Mouse (Mus musculus): Measurements from ENCODE around the gene Lsmem1. TPM values are rescaled to one million over a fixed set of nuclear protein-coding genes. Genes with fewer than 3 reads are reported as not detected.

The Lsmem1 gene
- polyA plus RNA-seq (2015; fragmentation: Nextera tagmentation; extraction: Ambion mirVana) = 17.5 and 20.2 TPM in 2 replicates

DNA sequence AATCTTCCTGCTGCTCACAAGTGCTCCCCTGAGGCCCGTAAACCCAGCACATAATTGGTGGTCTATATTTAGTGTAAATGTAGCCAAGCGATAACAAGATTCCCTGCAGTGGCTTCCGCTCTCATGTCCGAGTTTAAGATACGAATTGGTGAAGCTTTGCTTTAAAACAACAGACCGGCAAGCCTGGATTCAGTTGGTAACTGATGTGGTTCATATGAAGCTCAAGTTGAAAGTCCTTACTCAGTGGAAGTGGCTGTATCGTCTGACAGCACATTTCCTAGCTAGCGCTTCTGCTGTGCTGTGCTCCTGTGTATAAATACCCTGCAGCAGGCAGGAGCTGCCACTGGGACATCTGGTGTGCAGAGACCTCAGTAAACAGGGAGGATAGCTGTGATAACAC is at the start of gene Lsmem1:
TSS of gene Lsmem1 (minus strand) at position 189 of the 400 bp plus-strand sequence.

DNA sequence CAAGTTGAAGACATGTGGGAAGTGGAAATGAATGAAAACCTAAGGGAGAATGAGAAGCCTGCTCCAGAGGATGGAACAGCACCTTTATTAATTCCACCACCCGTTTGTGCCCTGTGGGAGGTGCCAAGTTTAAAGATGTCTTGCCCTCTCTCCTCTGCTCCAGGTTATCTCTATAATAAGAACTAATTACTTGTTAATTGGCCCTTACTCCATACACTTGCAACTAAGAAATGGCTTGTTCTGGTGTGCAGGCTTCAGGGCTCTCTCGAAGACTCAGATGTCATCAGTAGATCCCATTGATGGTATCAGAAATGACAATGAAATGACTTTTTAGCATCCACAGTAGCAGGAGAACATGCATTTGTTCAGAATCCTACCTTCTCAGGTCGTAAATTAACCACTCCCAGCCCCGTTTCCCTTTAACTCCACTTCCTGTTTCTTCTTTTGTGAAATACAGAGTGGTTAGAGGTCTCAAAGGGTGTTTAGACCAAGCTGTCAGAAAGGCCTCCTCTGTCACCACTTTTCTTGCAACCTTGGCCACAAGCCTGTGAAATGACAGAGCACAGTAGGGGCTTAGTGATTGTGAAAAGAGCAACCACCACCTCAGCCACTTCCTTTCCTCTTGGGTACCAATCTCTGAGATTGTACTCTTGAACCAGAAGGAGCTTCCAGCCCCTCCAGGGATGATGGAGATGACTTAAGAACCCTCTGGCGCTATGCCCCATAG is 49.3 kb upstream of the Lsmem1 start, which contains the start of gene Ifrd1:
TSS of gene Ifrd1 (minus strand) at position 51 of the 727 bp plus-strand sequence.

DNA sequence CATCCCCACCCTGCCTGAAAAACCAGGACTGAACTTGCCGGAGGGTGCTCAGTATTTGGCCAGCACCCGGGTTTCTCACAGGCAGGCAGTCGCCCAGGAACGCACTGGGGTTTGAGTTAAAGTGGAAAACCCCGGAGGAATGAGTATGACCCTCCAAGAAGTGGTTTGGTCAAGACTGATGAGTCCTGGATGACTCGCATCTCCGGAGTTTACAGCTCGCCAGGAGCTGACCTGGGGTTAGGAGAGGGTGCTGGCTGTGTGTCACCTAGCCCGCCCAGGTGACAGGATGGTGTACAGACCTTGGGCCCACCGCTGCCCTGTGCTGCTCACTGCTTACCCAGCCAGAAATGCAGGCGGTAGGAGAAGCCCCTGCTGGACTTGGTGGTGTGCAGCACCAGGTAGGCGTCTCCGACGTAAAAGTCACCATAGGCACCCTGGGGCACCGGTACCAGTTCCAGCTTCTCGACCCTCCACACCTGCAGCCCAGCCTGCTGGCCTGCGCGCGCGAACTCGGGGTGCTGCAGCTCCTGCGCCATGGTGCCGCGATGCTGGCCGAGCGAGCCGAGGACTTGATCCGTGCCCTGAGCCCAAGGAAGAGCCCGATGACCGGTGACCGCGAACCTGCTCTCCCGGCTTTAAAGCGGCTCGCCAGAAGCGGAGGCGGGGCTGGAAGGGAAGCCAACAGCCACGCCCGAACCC is 65.6 kb downstream of the Lsmem1 start, which contains the start of gene Scin:
TSS of gene Scin (minus strand) at position 656 of the 699 bp plus-strand sequence.

MicroRNAs within 50 kb of the gene (microRNA counts, 519-probe panel; counts per million panel counts)
- microRNA mmu-miR-1938 = 296 counts per million, percentile 58 among the panel's probes with 10 or more counts

Small RNA genes lying within 50 kb of the gene (microRNA-seq; reads per million reads assigned to microRNA genes)
- gene Mir1938 = 0.21 to 0.30 reads per million in 2 experiments

Other genes starting within 250 kb of the Lsmem1 start
- 51.2 and 91.6 TPM in 2 replicates for gene Arl4a, start 161.5 kb downstream of the Lsmem1 start, polyA plus RNA-seq (2015; fragmentation: Nextera tagmentation; extraction: Ambion mirVana)
- gene Scin, start 65.3 kb downstream of the Lsmem1 start, polyA plus RNA-seq (2015; fragmentation: Nextera tagmentation; extraction: Ambion mirVana) = 0.87 and 1.1 TPM in 2 replicates
- 78.2 and 128 TPM in 2 replicates for gene Ifrd1, start 49.0 kb upstream of the Lsmem1 start, polyA plus RNA-seq (2015; fragmentation: Nextera tagmentation; extraction: Ambion mirVana)
- 17.0 and 17.1 TPM in 2 replicates for gene Zfp277, start 246.4 kb upstream of the Lsmem1 start, polyA plus RNA-seq (2015; fragmentation: Nextera tagmentation; extraction: Ambion mirVana)
- 3.2 and 4.3 TPM in 2 replicates for gene Dock4, start 246.5 kb upstream of the Lsmem1 start, polyA plus RNA-seq (2015; fragmentation: Nextera tagmentation; extraction: Ambion mirVana)

Data from skeletal muscle tissue, postnatal 0 days (tissue).